Mouse (Mus musculus) right cerebral cortex, postnatal 10 days (tissue): ENCODE data around the gene Osbpl11.

Source experiments
- DNase-seq, 2 experiments: peaks; one replicate each; pipeline ENCODE4 v3.0.0; 2021; ENCODE audit warnings: low spot score in 2 of 2

Osbpl11 gene

GRCm38 (mm10) chr16:33239305-33239704, 54.4 kb downstream of the Osbpl11 start:
- DNase-seq, result no peak

GRCm38 (mm10) chr16:33242046-33242445, 57.2 kb downstream of the Osbpl11 start:
- DNase-seq, result no peak

DNA sequence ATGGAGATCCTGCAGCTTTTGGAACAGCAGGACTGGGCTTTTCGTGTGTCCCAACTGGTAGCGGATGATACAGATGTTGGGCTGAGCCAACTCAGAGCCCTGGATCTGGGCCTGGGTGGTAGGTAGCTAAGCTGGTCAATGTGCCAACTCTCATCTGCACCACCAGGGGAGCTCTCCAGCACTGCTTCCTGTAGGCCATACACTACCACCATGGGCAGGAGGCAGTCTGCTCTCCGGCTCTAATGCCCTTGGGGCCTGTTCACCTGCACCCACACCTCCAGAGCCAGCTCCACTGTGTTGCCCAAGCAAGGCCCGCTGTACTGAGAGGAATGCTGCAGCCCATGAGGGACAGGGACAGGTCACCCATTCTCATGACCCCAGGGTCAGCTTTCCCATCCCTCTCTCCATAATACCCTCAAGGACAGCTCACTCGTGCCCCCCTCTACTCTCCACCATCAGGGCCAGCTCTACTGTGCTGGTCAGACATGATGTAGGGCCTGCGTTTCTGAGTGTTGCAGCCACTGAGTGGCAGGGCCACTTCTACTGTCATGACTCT, 59.3 kb downstream of the Osbpl11 start:
- DNase-seq, result no peak

- no peak for DNase-seq
These were observed 60.1 kb downstream of the Osbpl11 start for GRCm38 (mm10) chr16:33244933-33245470.

GRCm38 (mm10) chr16:33246526-33246925, 61.7 kb downstream of the Osbpl11 start:
- DNase-seq, result no peak

- no peak for DNase-seq
These were observed 62.1 kb downstream of the Osbpl11 start for GRCm38 (mm10) chr16:33247006-33247405.

DNA sequence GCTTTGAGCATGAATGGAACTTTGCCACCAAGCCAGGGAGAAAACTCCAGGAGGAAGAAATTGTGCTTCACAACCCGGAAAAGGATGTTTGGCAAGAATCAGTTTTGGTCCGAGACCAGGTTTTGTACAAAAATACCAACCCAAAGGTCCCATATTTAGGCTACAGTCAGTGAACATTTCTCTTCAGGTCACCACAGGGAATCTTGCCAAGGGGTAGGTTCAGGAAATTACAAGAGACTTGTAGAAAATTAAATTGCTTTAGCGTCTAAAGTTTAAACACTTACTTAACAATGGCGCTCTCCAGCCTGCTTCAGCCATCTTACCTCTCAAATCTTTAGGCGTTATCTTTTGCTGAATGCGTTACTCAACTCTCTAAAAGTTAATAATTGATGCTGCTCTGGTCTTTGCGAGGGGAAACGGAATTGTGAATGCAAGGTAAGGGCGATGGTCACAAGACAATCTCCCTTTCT, 65.8 kb downstream of the Osbpl11 start:
- no peak for DNase-seq

- peak; percentile 95 for DNase-seq
These were observed 66.6 kb downstream of the Osbpl11 start, which contains the start of gene Snx4 for GRCm38 (mm10) chr16:33251194-33252051. Gene Snx4, plus strand, starts transcription at chr16:33251442.

DNA sequence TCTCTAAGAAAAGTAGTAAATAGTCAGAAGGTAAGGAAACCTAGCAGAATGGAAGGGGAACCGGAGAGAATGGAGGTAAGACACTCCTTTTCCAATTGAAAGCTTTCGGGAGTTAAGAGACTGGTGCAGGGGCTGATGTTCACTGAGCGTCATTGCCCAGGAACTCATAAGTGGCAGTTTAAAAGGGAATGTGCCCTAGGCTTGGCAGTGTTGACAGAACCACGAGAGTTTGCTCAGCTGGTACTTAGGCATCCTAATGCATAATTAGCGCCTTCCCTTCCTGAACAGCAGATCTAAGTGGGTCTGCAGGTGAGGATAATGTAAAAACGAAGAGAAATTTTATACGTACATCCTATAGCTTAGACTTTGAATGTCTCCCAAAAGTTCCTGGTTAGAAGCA, 70.7 kb downstream of the Osbpl11 start:
- DNase-seq, result no peak

- no peak for DNase-seq
These were observed 73.7 kb downstream of the Osbpl11 start for GRCm38 (mm10) chr16:33258530-33258929.

DNA sequence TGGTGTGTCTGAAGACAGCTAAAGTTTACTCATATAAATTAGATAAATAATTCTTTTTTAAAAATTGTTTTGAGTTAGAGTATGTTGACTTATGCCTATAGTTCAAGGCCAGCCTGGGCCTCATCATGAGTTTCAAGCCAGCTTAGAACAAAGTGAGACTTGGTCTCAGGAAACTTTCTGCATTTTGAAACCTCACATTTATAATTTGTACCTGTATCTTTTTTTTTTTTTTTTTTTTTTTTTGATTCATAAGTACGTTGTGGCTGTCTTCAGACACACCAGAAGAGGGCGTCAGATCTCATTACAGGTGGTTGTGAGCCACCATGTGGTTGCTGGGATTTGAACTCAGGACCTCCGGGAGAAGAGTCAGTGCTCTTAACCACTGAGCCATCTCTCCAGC, 75.0 kb downstream of the Osbpl11 start:
- DNase-seq, result no peak

DNA sequence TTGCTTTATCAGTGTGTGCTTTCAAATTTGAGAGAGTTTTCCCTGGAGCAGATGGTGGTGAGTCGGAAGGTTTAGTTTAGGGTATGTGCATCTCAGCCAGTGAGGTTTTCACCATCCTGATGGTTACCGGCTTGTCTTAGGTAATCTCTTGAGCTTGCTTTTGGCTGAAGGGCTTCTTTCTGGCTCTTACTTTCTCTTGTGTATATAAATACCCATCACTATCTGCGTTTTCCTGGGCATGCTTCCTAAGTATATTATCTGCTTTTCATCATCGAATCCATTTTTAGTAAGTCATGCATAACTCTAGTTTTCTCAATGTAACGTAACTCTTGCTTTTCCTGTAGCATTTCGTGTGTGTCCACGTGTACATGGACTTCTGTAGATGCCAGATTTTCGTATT, 76.0 kb downstream of the Osbpl11 start:
- DNase-seq, result no peak

- peak in 1 of 2 experiments; percentile 26 for DNase-seq
These were observed 76.8 kb downstream of the Osbpl11 start for GRCm38 (mm10) chr16:33261584-33262061.

- no peak for DNase-seq
These were observed 77.2 kb downstream of the Osbpl11 start for GRCm38 (mm10) chr16:33262096-33262495.

- DNase-seq, result no peak
These were observed 82.9 kb downstream of the Osbpl11 start for GRCm38 (mm10) chr16:33267616-33268253.

DNA sequence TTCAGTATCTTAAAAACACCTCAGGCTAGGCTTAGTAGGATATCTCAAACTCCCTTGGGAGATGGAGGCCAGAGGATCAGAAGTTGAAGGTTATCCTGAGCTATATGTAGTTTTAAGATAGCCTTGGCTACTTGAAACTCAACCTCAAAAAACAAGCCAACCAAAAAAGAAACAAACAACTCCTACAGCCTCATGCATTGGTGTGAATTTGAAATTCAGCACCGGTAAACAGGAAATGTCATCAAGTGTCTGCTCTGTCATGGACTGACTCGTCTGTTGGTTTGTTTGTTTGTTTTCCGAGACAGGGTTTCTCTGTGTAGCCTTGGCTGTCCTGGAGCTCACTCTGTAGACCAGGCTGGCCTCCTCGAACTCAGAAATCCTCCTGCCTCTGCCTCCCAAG, 87.0 kb downstream of the Osbpl11 start:
- no peak for DNase-seq

- no peak for DNase-seq
These were observed 98.2 kb downstream of the Osbpl11 start for GRCm38 (mm10) chr16:33283079-33283478.

- DNase-seq, result no peak
These were observed 103.7 kb downstream of the Osbpl11 start for GRCm38 (mm10) chr16:33288536-33288935.

DNA sequence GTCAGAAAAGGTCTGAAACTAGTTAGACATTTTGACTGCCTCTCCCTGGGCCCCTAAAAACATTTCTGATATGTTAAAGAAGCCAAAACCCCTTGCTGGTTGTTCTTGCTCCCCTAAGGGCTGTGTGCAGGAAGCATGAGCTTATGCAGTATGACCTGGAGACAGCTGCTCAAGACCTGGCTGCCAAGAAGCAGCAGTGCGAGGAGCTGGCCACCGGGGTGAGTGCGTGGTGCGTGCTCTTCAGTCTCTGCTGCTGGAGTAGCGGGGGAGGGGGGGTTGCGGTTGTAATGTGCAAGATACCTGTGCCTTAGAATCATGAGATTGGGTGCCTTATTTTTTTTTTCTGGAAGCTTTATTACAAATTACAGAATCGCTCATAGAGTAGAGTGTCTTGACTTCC, 105.1 kb downstream of the Osbpl11 start:
- no peak for DNase-seq

DNA sequence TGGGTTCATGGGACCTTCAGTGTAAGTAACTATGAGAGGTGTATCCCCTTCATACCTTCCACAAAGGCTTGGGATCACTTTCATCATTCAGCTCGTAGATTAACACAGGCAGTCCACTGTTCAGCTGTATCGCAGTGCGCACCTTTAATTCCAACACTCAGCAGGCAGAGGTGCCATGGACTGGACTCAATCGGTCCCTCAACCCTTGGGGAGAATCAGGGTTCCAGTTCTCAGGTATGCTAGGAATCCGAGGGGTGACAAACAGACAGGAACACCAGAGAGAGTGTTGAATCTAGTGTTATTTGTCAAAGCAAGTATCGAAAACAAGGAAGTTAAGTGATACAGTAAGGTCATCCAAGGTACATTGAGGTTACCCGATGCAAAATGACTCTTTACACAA, 107.4 kb downstream of the Osbpl11 start:
- DNase-seq, result no peak
